Mouse (Mus musculus): Measurements from ENCODE around the gene Siah3. TPM values are rescaled to one million over a fixed set of nuclear protein-coding genes. Genes with fewer than 3 reads are reported as not detected.

Siah3 gene
- total and polyA plus RNA-seq, 2 experiments = not detected

DNA sequence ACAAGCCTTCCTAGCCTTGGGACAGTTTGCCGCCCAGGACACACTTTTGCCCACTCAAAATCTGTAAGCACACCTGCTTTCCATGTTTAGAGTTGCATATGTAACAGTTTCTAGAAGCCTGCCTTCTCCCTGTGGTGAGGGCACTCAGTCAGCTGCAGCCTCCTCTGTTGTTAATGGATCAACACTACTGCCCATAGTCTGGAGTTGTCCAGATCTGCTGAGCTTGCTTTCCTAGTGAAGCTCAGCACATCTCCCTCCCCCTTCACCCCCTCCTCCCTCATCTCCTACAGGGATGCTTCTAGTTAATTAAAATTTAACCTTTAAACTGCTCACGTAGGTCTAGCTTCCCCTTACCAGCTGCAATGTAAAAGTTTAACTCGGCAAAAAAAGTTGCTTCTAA, 57.2 kb downstream of the Siah3 start:
- TF ChIP-seq CTCF (IDR thresholded peaks at IDR 0.05; ENCODE audit: low read depth, low read length) (no peak), POLR2A (IDR thresholded peaks at IDR 0.05; ENCODE audit: extremely low read depth, insufficient read depth, low read length) (no peak)
- no peak overlapping the region for H3K4me3 ChIP-seq (ENCODE audit: insufficient read depth, low read depth, low read length)
- no peak overlapping the region for H3K9ac ChIP-seq (ENCODE audit: low read depth, low read length)
- no peak for DNase-seq (ENCODE audit: extremely low read depth, low read depth, low spot score)
- H3K36me3 ChIP-seq (ENCODE audit: control insufficient read depth, insufficient read depth, low read length) = no peaks in the 10 kb centered on the region
- H3K27me3 ChIP-seq (ENCODE audit: control insufficient read depth, insufficient read depth, low read length) = no peaks in the 10 kb centered on the region
- no peaks in the 10 kb centered on the region for H3K4me1 ChIP-seq (ENCODE audit: control insufficient read depth, insufficient read depth, low read length)
- H3K79me2 ChIP-seq (ENCODE audit: control insufficient read depth, insufficient read depth, low read length) = no peaks in the 10 kb centered on the region
- WGBS = 33% methylated on average over 3 of the region's 3 CpGs
- H3K27ac ChIP-seq (replicated peaks; ENCODE audit: insufficient read depth, low read depth, low read length) = no peak overlapping the region

DNA sequence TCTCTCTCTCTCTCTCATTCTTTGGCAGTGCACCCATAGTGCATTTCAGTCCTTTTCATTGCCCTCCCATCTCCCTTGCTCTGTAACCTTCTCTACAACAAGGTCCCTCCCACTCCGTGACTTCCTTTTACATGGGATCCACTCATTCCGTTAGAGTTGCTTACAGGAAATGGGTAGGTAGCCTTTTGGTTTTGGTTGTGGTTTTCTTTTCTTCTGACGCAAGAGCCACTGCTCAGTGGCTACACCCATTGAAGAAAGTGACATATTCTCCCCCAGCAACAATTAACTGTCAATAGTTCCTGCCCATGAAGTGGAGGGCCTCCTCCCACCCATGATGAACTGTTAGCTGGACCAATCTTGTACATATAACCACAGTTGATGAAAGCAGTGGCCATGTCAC, 60.4 kb downstream of the Siah3 start:
- no peak for DNase-seq (ENCODE audit: extremely low read depth, low read depth, low spot score)
- no peak for TF ChIP-seq POLR2A (IDR thresholded peaks at IDR 0.05; ENCODE audit: extremely low read depth, insufficient read depth, low read length)
- TF ChIP-seq CTCF (IDR thresholded peaks at IDR 0.05; ENCODE audit: low read depth, low read length) = no peak
- Histone ChIP-seq H3K9ac (ENCODE audit: low read depth, low read length) (no peak overlapping the region), H3K27me3 (ENCODE audit: control insufficient read depth, insufficient read depth, low read length) (no peaks in the 10 kb centered on the region), H3K4me3 (ENCODE audit: insufficient read depth, low read depth, low read length) (no peak overlapping the region), H3K79me2 (ENCODE audit: control insufficient read depth, insufficient read depth, low read length) (no peaks in the 10 kb centered on the region), H3K27ac (replicated peaks; ENCODE audit: insufficient read depth, low read depth, low read length) (no peak overlapping the region), H3K4me1 (ENCODE audit: control insufficient read depth, insufficient read depth, low read length) (no peaks in the 10 kb centered on the region), H3K36me3 (ENCODE audit: control insufficient read depth, insufficient read depth, low read length) (no peaks in the 10 kb centered on the region)
- WGBS = 88% methylated on average over 3 of the region's 3 CpGs

DNA sequence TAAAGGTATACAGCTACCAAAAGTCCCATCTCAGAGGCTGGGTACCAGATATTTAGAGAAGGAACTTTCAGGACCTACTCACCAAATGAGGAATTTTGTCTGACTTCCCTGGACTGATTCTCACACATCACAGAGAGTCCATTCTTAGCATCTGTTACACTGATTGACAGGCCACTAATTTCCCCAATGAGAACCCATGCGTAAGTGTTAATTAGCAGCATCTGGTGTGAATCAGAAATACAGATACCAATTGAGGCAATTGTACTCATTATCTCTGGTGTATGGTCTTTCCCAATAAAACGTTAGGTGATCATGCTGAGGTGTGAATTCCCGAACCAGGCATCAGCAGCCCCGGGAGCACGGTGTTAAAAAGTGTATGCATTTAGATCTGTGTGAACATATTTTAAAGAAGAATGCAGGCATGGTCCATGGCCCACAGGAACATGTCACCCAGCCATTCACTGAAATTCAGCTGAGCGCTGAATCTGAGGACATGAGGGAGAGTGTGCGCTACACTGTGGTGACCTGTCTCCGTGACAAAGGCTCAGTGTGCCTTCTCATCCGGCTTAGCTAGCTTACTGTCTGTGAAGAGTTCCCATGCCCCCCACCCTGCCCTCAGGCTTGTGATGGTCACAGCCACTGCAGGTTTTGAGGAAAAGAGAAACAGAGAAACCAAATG, 61.3 kb downstream of the Siah3 start:
- H3K27ac ChIP-seq (replicated peaks; ENCODE audit: insufficient read depth, low read depth, low read length) = no peak overlapping the region
- no peaks in the 10 kb centered on the region for H3K79me2 ChIP-seq (ENCODE audit: control insufficient read depth, insufficient read depth, low read length)
- H3K27me3 ChIP-seq (ENCODE audit: control insufficient read depth, insufficient read depth, low read length) = no peaks in the 10 kb centered on the region
- H3K4me1 ChIP-seq (ENCODE audit: control insufficient read depth, insufficient read depth, low read length) = no peaks in the 10 kb centered on the region
- DNase-seq (ENCODE audit: extremely low read depth, low read depth, low spot score) = no peak
- H3K4me3 ChIP-seq (ENCODE audit: insufficient read depth, low read depth, low read length) = no peak overlapping the region
- no peaks in the 10 kb centered on the region for H3K36me3 ChIP-seq (ENCODE audit: control insufficient read depth, insufficient read depth, low read length)
- WGBS = 84% methylated on average over 9 of the region's 9 CpGs
- no peak overlapping the region for H3K9ac ChIP-seq (ENCODE audit: low read depth, low read length)
- TF ChIP-seq POLR2A (IDR thresholded peaks at IDR 0.05; ENCODE audit: extremely low read depth, insufficient read depth, low read length) (no peak), CTCF (IDR thresholded peaks at IDR 0.05; ENCODE audit: low read depth, low read length) (no peak)

DNA sequence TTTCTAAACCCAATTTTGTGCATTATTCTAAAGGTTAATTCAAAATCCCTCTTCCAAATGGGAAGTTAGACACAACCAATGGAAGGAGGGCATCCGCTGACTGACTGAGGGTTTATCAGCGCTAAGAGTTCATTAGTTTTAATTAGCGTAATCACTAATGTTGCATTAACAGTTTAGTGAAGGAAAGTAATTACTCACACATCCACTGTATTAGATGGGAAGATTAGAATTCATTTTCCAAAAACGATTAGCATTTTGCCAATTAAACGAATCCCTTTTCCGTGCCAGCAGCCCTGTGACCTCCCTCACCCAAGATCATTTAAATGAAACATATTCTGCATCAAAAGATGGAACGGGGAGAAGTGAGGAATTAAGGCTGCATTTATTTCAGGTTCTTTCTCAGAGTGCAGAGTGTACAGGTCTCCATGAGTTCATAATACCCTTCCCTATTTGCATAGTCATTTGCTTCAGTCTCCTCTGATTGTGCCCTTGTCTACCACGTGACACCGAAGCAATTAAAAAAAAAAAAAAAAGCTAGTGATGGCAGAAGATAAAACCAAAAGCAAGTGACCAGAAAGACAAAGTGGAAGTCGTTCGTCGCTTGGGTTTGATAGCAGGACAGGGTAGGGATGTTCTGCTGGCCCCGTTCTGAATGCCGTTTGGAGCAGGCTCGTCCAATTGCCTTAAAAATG, 62.6 kb downstream of the Siah3 start:
- no peak for DNase-seq (ENCODE audit: extremely low read depth, low read depth, low spot score)
- 84% methylated on average over 15 of the region's 15 CpGs for WGBS

DNA sequence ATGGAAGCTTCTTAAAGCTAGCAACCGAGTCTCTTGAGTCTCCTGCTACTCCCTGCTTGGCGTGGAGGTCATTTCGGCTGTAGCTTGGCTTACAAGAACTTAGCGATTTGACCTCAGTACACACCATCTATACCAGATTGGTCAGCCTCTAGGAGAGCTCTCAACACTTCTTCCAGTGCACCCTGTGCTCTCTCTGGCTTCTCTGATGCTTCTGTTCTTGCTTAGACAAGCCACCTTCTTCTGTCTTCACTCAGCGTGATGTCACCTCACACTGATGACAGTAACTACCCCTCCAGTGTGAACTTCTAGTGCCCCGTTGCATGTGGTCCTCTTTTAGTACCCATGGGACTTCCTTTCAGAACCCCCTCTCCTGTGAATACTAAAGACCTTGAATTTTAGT, 63.1 kb downstream of the Siah3 start:
- H3K9ac ChIP-seq (ENCODE audit: low read depth, low read length) = no peak overlapping the region
- no peak for TF ChIP-seq CTCF (IDR thresholded peaks at IDR 0.05; ENCODE audit: low read depth, low read length)
- TF ChIP-seq POLR2A (IDR thresholded peaks at IDR 0.05; ENCODE audit: extremely low read depth, insufficient read depth, low read length) = no peak
- H3K4me3 ChIP-seq (ENCODE audit: insufficient read depth, low read depth, low read length) = no peak overlapping the region
- 93% methylated on average over 6 of the region's 6 CpGs for WGBS
- H3K36me3 ChIP-seq (ENCODE audit: control insufficient read depth, insufficient read depth, low read length) = no peaks in the 10 kb centered on the region
- H3K79me2 ChIP-seq (ENCODE audit: control insufficient read depth, insufficient read depth, low read length) = no peaks in the 10 kb centered on the region
- H3K4me1 ChIP-seq (ENCODE audit: control insufficient read depth, insufficient read depth, low read length) = no peaks in the 10 kb centered on the region
- no peaks in the 10 kb centered on the region for H3K27me3 ChIP-seq (ENCODE audit: control insufficient read depth, insufficient read depth, low read length)
- H3K27ac ChIP-seq (replicated peaks; ENCODE audit: insufficient read depth, low read depth, low read length) = no peak overlapping the region
- DNase-seq (ENCODE audit: extremely low read depth, low read depth, low spot score) = no peak

More for the DNA sequence above, 62.6 kb downstream of the Siah3 start:
- Histone ChIP-seq H3K27ac (replicated peaks; ENCODE audit: insufficient read depth, low read depth, low read length) (no peak overlapping the region), H3K36me3 (ENCODE audit: control insufficient read depth, insufficient read depth, low read length) (no peaks in the 10 kb centered on the region), H3K4me1 (ENCODE audit: control insufficient read depth, insufficient read depth, low read length) (no peaks in the 10 kb centered on the region), H3K9ac (ENCODE audit: low read depth, low read length) (no peak overlapping the region), H3K27me3 (ENCODE audit: control insufficient read depth, insufficient read depth, low read length) (no peaks in the 10 kb centered on the region), H3K4me3 (ENCODE audit: insufficient read depth, low read depth, low read length) (no peak overlapping the region), H3K79me2 (ENCODE audit: control insufficient read depth, insufficient read depth, low read length) (no peaks in the 10 kb centered on the region)
- TF ChIP-seq CTCF (IDR thresholded peaks at IDR 0.05; ENCODE audit: low read depth, low read length) (no peak), POLR2A (IDR thresholded peaks at IDR 0.05; ENCODE audit: extremely low read depth, insufficient read depth, low read length) (no peak)

DNA sequence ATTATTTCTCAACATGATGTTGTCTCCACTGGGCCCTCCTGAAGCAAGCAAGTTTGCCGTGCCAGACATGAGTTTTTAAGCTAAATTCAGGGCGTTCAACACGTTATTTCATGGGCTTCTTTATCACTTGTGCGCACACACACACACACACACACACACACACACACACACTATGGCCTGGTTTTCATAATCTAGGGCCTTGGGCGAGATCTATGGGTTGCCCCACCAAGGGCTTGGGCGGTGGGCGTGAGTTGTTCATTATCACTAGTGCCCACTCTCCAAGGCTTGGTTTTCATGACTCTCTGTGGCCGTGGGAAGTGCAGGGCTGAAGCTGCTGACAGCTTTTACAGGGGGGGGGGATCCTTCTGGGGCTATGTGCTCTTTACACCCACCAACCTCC, 63.9 kb downstream of the Siah3 start:
- DNase-seq (ENCODE audit: extremely low read depth, low read depth, low spot score) = no peak
- no peak for TF ChIP-seq CTCF (IDR thresholded peaks at IDR 0.05; ENCODE audit: low read depth, low read length)
- TF ChIP-seq POLR2A (IDR thresholded peaks at IDR 0.05; ENCODE audit: extremely low read depth, insufficient read depth, low read length) = no peak
- H3K79me2 ChIP-seq (ENCODE audit: control insufficient read depth, insufficient read depth, low read length) = no peaks in the 10 kb centered on the region
- no peaks in the 10 kb centered on the region for H3K27me3 ChIP-seq (ENCODE audit: control insufficient read depth, insufficient read depth, low read length)
- no peak overlapping the region for H3K4me3 ChIP-seq (ENCODE audit: insufficient read depth, low read depth, low read length)
- WGBS = 92% methylated on average over 8 of the region's 8 CpGs
- H3K36me3 ChIP-seq (ENCODE audit: control insufficient read depth, insufficient read depth, low read length) = no peaks in the 10 kb centered on the region
- H3K9ac ChIP-seq (ENCODE audit: low read depth, low read length) = no peak overlapping the region
- H3K27ac ChIP-seq (replicated peaks; ENCODE audit: insufficient read depth, low read depth, low read length) = no peak overlapping the region
- H3K4me1 ChIP-seq (ENCODE audit: control insufficient read depth, insufficient read depth, low read length) = no peaks in the 10 kb centered on the region
